Mouse (Mus musculus): ENCODE data around the gene Lhx8. TPM values are rescaled to one million over a fixed set of nuclear protein-coding genes. Genes with fewer than 3 reads are reported as not detected.

The Lhx8 gene
- total and polyA plus RNA-seq, 3 experiments: not detected

GRCm38 (mm10) chr3:154321921-154322574 is 8.4 kb downstream of the Lhx8 start:
- TF ChIP-seq RAD21 (IDR thresholded peaks at IDR 0.05; ENCODE audit: low read depth, low read length): no peak
- no peak for DNase-seq (ENCODE audit: low read depth, low spot score)
- H3K4me3 ChIP-seq (ENCODE audit: control insufficient read depth in 1 of 2, insufficient read depth in 1 of 2, low read depth in 2 of 2, low read length in 2 of 2): no peak overlapping the region
- no peaks in the 10 kb centered on the region for H3K27me3 ChIP-seq (ENCODE audit: control insufficient read depth in 1 of 2, insufficient read depth in 2 of 2, low read length in 2 of 2)
- H3K79me2 ChIP-seq (ENCODE audit: control insufficient read depth, insufficient read depth, low read length, poor library complexity): no peaks in the 10 kb centered on the region
- H3K9me3 ChIP-seq (replicated peaks; ENCODE audit: insufficient read depth, low read length): no peaks in the 10 kb centered on the region
- H3K4me1 ChIP-seq (ENCODE audit: control insufficient read depth in 1 of 2, insufficient read depth in 2 of 2, low read length in 2 of 2): no peaks in the 10 kb centered on the region
- no peaks in the 10 kb centered on the region for H3K36me3 ChIP-seq (ENCODE audit: control insufficient read depth in 1 of 2, insufficient read depth in 2 of 2, low read length in 2 of 2)
- H3K27ac ChIP-seq (ENCODE audit: control insufficient read depth, low read depth, low read length): no peak overlapping the region
- H3K9ac ChIP-seq (ENCODE audit: control insufficient read depth, low read depth, low read length, poor library complexity, severe bottlenecking): no peak overlapping the region

- no peaks in the 10 kb centered on the region for H3K36me3 ChIP-seq (ENCODE audit: control insufficient read depth in 1 of 2, insufficient read depth in 2 of 2, low read length in 2 of 2)
- no peak overlapping the region for H3K27ac ChIP-seq (ENCODE audit: control insufficient read depth, low read depth, low read length)
- H3K9ac ChIP-seq (ENCODE audit: control insufficient read depth, low read depth, low read length, poor library complexity, severe bottlenecking): no peak overlapping the region
- no peaks in the 10 kb centered on the region for H3K4me1 ChIP-seq (ENCODE audit: control insufficient read depth in 1 of 2, insufficient read depth in 2 of 2, low read length in 2 of 2)
- H3K4me3 ChIP-seq (ENCODE audit: control insufficient read depth in 1 of 2, insufficient read depth in 1 of 2, low read depth in 2 of 2, low read length in 2 of 2): no peak overlapping the region
- H3K9me3 ChIP-seq (replicated peaks; ENCODE audit: insufficient read depth, low read length): no peaks in the 10 kb centered on the region
- TF ChIP-seq JUND (IDR thresholded peaks at IDR 0.05; ENCODE audit: low read depth, low read length): no peak
- no peak for TF ChIP-seq ZMIZ1 (IDR thresholded peaks at IDR 0.05; ENCODE audit: low read depth, low read length)
- peak; percentile 12 to 40 (median 17); a peak in 4 of 6 replicates for TF ChIP-seq CTCF (IDR thresholded peaks at IDR 0.05 in 2 of 3, conservative IDR thresholded peaks at IDR 0.05 in 1 of 3; ENCODE audit: control insufficient read depth in 1 of 3, insufficient read depth in 1 of 3, low read depth in 2 of 3, low read length in 3 of 3, poor library complexity in 1 of 3, severe bottlenecking in 1 of 3)
- TF ChIP-seq ETS1 (IDR thresholded peaks at IDR 0.05; ENCODE audit: low read depth, low read length): no peak
- TF ChIP-seq TBP (IDR thresholded peaks at IDR 0.05; ENCODE audit: low read depth, low read length): no peak
- no peak for TF ChIP-seq USF2 (IDR thresholded peaks at IDR 0.05; ENCODE audit: borderline replicate concordance in 1 of 2, insufficient read depth in 1 of 2, low read depth in 1 of 2, low read length in 2 of 2)
- TF ChIP-seq MEF2A (IDR thresholded peaks at IDR 0.05; ENCODE audit: extremely low read depth, insufficient replicate concordance, low read depth, low read length, poor library complexity, severe bottlenecking): no peak
- no peak for TF ChIP-seq ELF1 (IDR thresholded peaks at IDR 0.05; ENCODE audit: low read depth, low read length)
- no peak for TF ChIP-seq POLR2AphosphoS2 (IDR thresholded peaks at IDR 0.05; ENCODE audit: low read length)
- no peaks in the 10 kb centered on the region for H3K79me2 ChIP-seq (ENCODE audit: control insufficient read depth, insufficient read depth, low read length, poor library complexity)
- no peak for DNase-seq (ENCODE audit: low read depth, low spot score)
- no peaks in the 10 kb centered on the region for H3K27me3 ChIP-seq (ENCODE audit: control insufficient read depth in 1 of 2, insufficient read depth in 2 of 2, low read length in 2 of 2)
Observed at GRCm38 (mm10) chr3:154317651-154318248, 12.7 kb downstream of the Lhx8 start.

GRCm38 (mm10) chr3:154305163-154305884 is 25.1 kb downstream of the Lhx8 start:
- Histone ChIP-seq H3K36me3 (ENCODE audit: control insufficient read depth in 1 of 2, insufficient read depth in 2 of 2, low read length in 2 of 2) (no peaks in the 10 kb centered on the region), H3K4me3 (ENCODE audit: control insufficient read depth in 1 of 2, insufficient read depth in 1 of 2, low read depth in 2 of 2, low read length in 2 of 2) (no peak overlapping the region), H3K4me1 (ENCODE audit: control insufficient read depth in 1 of 2, insufficient read depth in 2 of 2, low read length in 2 of 2) (no peaks in the 10 kb centered on the region), H3K9me3 (replicated peaks; ENCODE audit: insufficient read depth, low read length) (no peaks in the 10 kb centered on the region), H3K27me3 (ENCODE audit: control insufficient read depth in 1 of 2, insufficient read depth in 2 of 2, low read length in 2 of 2) (no peaks in the 10 kb centered on the region), H3K27ac (ENCODE audit: control insufficient read depth, low read depth, low read length) (no peak overlapping the region), H3K9ac (ENCODE audit: control insufficient read depth, low read depth, low read length, poor library complexity, severe bottlenecking) (no peak overlapping the region), H3K79me2 (ENCODE audit: control insufficient read depth, insufficient read depth, low read length, poor library complexity) (no peaks in the 10 kb centered on the region)
- DNase-seq (ENCODE audit: low read depth, low spot score): no peak
- TF ChIP-seq MAX (IDR thresholded peaks at IDR 0.05; ENCODE audit: low read length) (no peak), ELF1 (IDR thresholded peaks at IDR 0.05; ENCODE audit: low read depth, low read length) (no peak), EP300 (IDR thresholded peaks at IDR 0.05; ENCODE audit: low read depth in 1 of 2, low read length in 2 of 2) (no peak), ETS1 (IDR thresholded peaks at IDR 0.05; ENCODE audit: low read depth, low read length) (no peak), MAZ (IDR thresholded peaks at IDR 0.05; ENCODE audit: low read depth, low read length) (no peak), CHD1 (IDR thresholded peaks at IDR 0.05; ENCODE audit: low read depth, low read length) (no peak), TBP (IDR thresholded peaks at IDR 0.05; ENCODE audit: low read depth, low read length) (no peak), GATA1 (IDR thresholded peaks at IDR 0.05; ENCODE audit: low read depth, low read length) (no peak), TCF12 (IDR thresholded peaks at IDR 0.05; ENCODE audit: low read depth, low read length) (no peak), MAFK (IDR thresholded peaks at IDR 0.05; ENCODE audit: borderline replicate concordance, low read depth, low read length) (no peak), USF1 (IDR thresholded peaks at IDR 0.05; ENCODE audit: low read depth, low read length) (no peak), CHD2 (IDR thresholded peaks at IDR 0.05; ENCODE audit: low read length) (no peak), RCOR1 (IDR thresholded peaks at IDR 0.05; ENCODE audit: low read depth, low read length) (no peak), JUND (IDR thresholded peaks at IDR 0.05; ENCODE audit: low read depth, low read length) (no peak), E2F4 (IDR thresholded peaks at IDR 0.05; ENCODE audit: borderline replicate concordance, low read depth, low read length) (no peak), POLR2AphosphoS5 (IDR thresholded peaks at IDR 0.05; ENCODE audit: borderline replicate concordance, low read depth, low read length) (no peak), KAT2A (conservative IDR thresholded peaks at IDR 0.05; ENCODE audit: low read depth, low read length) (no peak)
